Mouse (Mus musculus) 3134 (cell line): ENCODE measurements around the gene Pgrmc1.
A peak's percentile ranks its signal among the peaks of the same experiment; 100 is the strongest.
"Not testable (repeated sequence)": the region's sequence is repeated elsewhere in the genome, so short reads cannot be mapped to it uniquely, and the experiment has no call there.

Experiments used
- DNase-seq: peaks from one replicate; pipeline ENCODE4 v3.0.0-alpha.2; 2011; ENCODE audit warnings: low spot score; ENCODE audit not compliant: insufficient read length; ENCODE audit errors: extremely low read depth

Pgrmc1 gene

GRCm38 (mm10) chrX:36597707-36598389 is at the start of gene Pgrmc1:
Gene Pgrmc1, plus strand, starts transcription at chrX:36598206.
- DNase-seq: peak; percentile 91

DNA sequence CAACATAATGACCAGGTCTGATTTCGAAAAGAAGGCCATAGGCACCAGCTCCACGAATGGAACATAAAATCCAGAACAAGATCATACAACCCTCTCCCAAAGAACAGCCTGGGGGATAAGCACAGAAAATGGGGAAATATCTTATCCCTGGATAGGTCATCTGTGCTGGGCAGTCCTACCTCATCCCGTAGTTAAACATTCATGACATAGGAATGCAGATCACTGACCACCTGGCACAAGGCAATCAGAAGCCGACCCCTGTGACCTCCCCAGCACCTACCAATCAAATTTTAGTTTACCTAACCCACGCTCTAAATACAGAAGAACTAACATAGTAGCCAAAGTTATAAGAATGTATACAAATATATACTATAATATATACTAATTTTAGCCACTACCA is 49.2 kb upstream of the Pgrmc1 start:
- DNase-seq: no peak

- DNase-seq: no peak
Observed at GRCm38 (mm10) chrX:36550906-36551305, 47.1 kb upstream of the Pgrmc1 start.

DNA sequence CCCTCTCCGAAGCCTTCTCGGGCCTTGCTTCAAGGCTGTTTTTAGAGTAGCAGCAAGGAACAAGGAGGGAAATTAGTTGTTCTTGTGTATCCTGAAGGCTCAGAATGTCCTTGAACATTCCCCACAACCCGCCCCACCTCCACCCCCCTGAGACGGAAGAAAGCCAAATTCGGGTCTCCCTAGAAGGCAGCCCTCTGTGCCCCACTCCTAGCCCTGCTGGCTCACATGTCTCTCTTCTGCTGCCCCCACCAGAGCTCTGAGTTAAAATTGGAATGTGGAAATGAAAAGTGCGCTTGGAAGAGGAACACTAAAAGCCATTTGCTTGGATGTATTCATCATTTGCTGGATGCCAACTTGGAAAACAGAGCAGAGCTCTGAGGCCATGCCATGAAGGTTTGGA is 46.7 kb upstream of the Pgrmc1 start:
- DNase-seq: no peak

GRCm38 (mm10) chrX:36552055-36552587 is 45.9 kb upstream of the Pgrmc1 start:
- DNase-seq: peak; percentile 41

- DNase-seq: no peak
Observed at GRCm38 (mm10) chrX:36552715-36553114, 45.3 kb upstream of the Pgrmc1 start.

DNA sequence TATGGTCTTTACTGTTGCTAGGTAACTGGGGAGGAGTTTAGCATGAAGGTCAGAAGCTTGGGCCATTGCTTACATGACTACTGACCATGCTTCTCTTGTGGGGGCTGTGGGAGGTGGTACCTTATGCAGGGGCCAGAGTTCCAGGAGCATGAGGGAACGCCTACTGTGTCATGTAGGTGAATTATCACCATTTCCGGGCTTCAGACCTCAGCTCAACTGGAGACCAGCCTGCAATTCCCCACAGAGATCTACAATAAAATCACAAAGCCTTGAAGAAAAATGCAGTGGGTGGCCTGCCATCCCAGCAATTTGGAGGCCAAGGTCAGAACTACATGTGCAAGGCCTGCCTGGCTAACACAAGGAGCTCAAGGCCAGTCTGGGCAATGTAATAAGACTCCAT is 42.8 kb upstream of the Pgrmc1 start:
- not testable (repeated sequence) for DNase-seq

DNA sequence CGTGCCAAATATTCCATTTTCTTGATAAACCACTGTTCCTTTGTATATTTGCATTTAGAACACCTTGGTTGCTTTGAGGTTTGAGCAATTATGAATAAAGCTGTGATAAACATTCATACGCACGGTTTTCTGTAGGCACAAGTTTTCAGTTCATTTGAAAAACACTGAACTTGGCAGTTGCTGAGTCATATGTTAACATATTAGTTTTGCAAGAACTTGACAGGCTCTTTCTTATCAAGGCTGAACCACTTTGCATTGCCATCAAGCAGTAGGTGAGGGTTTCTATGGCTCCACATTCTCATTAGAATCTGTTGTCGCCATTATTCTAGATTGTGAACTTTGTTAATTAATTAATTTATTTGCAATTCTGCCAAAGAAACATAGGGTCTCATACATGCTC is 37.8 kb upstream of the Pgrmc1 start:
- no peak for DNase-seq

DNA sequence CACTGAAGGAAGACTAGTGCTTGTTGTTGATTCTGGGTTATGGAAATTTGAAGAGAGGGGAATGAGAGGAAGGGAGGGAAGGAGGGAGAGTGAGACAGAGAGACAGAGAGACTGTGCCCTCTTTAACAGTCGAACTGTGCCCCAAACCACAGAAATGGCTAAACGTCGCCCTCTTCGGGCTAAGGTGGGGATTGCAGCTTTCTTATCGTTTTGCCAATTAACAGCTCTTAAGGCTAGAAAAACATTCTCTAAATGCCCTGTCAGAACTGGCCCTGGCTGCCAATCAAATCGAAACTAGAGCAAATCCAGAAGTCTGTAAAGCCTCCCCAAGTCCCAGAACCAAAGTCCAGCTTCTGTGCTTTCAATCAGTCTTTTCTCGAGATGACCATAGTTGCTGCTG is 36.4 kb upstream of the Pgrmc1 start:
- no peak for DNase-seq

DNA sequence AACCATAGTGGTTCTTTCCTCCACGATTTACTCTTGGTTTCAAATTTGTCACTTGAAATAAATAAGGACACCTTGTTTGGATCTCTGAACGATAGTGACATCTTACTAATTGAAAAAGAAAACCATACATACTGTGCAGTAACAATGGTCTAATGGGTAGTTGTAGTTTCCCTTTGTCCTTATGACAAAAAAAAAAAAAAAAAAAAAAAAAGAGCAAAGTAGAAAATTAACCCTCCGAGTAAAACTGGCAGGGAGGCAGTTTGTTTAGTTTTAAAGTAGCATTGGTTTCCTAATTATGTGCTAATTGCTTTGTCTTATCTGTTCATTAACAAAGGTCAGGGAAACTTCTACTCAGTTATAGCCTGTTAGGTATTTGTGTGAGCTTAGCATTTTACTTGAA is 35.9 kb upstream of the Pgrmc1 start:
- DNase-seq: no peak

- DNase-seq: no peak
Observed at GRCm38 (mm10) chrX:36586629-36587303, 11.2 kb upstream of the Pgrmc1 start.

GRCm38 (mm10) chrX:36587304-36588209 is 10.4 kb upstream of the Pgrmc1 start:
- no peak for DNase-seq

- DNase-seq: no peak
Observed at GRCm38 (mm10) chrX:36590266-36590665, 7.7 kb upstream of the Pgrmc1 start.

GRCm38 (mm10) chrX:36591120-36591519 is 6.9 kb upstream of the Pgrmc1 start:
- DNase-seq: no peak

DNA sequence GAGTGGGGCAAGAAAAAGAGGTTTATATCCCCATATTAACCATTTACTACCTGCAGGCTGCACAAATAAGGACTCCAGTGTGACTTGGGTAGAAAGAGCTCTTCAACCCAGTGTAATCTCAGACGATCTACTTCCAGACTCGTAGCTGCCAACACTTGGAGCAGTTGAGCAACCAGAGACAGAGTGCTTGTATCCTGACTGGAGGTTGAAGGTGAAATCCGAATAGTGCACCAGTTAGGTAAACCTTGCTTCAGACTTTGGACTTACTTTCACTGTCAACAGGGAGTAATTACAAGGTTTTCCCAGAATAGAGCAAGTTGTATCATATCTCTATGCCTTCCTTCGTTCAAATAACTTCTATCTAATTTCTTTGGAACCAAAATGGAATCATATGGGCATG is 6.5 kb upstream of the Pgrmc1 start:
- DNase-seq: no peak

DNA sequence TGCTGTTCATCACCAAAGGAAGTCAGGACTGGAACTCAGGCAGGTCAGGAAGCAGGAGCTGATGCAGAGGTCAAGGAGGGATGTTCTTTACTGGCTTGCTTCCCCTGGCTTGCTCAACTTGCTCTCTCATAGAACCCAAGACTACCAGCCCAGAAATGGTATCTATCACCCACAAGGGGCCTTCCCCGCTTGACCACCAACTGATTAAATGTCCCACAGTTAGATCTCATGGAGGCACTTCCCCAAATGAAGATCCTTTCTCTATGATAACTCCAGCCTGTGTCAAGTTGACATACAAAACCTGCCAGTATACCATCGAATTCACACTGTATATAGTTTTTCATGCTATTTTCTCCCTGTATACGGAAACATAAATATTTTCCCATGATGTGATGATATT is 2.8 kb upstream of the Pgrmc1 start:
- no peak for DNase-seq

GRCm38 (mm10) chrX:36596483-36597120 is 1.4 kb upstream of the Pgrmc1 start:
- DNase-seq: not testable (repeated sequence)

DNA sequence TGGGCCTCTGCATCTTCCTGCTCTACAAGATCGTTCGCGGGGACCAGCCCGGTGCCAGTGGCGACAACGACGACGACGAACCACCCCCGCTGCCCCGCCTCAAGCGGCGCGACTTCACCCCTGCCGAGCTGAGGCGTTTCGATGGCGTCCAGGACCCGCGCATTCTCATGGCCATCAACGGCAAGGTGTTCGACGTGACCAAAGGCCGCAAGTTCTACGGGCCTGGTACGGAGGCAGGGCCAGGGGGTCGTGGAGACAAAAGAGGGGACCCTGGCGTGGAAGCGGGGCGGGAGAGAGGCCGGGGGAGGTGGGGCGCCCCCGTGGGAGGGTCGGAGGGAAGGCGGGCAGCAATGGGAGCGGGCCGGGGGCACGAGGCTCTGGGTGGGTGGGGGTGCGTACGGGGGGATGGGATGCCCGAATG is 394 bp downstream of the Pgrmc1 start:
- DNase-seq: no peak

DNA sequence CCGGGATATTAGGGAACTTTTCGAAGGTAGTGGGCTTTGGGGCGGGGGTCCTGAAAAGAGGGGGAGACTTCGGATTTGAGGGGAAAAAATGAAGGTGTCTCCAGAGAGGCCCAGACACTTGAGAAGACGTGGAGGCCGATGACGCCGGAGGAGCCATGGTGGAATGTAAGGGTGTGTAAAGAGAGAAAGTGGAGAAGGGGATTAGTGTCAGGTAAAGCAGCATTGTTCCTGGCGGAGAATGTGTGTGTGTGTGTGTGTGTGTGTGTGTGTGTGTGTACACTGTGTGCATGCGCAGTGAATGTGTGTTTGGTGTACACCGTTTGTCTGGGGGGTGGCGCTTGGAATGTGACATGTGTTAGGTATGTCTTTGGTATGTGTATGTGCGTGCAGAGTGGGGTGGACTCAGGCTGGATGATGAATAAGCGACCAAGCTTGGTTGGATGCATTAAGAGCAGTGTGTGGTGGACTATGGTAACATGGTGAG is 897 bp downstream of the Pgrmc1 start:
- peak; percentile 43 for DNase-seq

DNA sequence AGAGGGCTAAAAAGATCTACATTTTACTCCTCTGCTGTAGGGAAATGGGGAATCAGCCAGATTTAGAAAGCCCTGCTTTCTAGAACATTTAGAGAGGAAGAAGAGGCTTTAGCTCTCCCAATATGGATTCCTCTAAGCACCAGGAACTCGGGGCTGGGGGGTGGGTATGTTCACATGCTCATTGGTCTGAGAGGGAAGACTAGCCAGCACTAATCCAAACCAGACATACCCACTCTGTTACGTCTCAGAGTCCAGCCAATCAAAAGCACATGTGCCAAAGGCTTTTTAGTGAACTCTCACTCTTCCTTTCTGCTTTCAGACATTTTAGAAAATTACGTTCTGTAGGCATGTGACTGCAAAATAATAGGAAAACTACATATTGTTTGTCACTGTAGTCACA is 1.6 kb downstream of the Pgrmc1 start:
- DNase-seq: no peak

GRCm38 (mm10) chrX:36600066-36600465 is 2.1 kb downstream of the Pgrmc1 start:
- no peak for DNase-seq
